Mouse (Mus musculus) adrenal gland, postnatal 14 days (tissue): Measurements from ENCODE around the gene Speer4f2. TPM values are rescaled to one million over a fixed set of nuclear protein-coding genes. Genes with fewer than 3 reads are reported as not detected.

Experiments
- total RNA-seq: library from RNA; stranded (reverse); gene quantifications from 2 replicates; pipeline ENCODE4 v1.2.3, GENCODE M21; 2021

The Speer4f2 gene
- total RNA-seq, 1 experiment from 2014 or later, result not detected

Other genes with a start within 250 kb of the Speer4f2 start
- gene Speer4f1, start 102.9 kb downstream of the Speer4f2 start, total RNA-seq, result not detected in 2 replicates
- gene Sema3c, start 201.1 kb downstream of the Speer4f2 start, total RNA-seq, result 12.6 and 12.9 TPM in 2 replicates